Mouse (Mus musculus) liver, postnatal 0 days (tissue): Measurements from ENCODE around the gene Lrp3.

ENCODE experiments used
- CTCF ChIP-seq: sonication (generic); IDR thresholded peaks from 2 replicates; pipeline ENCODE4 v1.5.1; 2016; ENCODE audit warnings: antibody characterized with exemption, low read depth
- EP300 ChIP-seq: IDR thresholded peaks from 2 replicates; pipeline ENCODE4 v1.6.1; 2016; ENCODE audit warnings: antibody characterized with exemption, low read depth, mild to moderate bottlenecking

DNA sequence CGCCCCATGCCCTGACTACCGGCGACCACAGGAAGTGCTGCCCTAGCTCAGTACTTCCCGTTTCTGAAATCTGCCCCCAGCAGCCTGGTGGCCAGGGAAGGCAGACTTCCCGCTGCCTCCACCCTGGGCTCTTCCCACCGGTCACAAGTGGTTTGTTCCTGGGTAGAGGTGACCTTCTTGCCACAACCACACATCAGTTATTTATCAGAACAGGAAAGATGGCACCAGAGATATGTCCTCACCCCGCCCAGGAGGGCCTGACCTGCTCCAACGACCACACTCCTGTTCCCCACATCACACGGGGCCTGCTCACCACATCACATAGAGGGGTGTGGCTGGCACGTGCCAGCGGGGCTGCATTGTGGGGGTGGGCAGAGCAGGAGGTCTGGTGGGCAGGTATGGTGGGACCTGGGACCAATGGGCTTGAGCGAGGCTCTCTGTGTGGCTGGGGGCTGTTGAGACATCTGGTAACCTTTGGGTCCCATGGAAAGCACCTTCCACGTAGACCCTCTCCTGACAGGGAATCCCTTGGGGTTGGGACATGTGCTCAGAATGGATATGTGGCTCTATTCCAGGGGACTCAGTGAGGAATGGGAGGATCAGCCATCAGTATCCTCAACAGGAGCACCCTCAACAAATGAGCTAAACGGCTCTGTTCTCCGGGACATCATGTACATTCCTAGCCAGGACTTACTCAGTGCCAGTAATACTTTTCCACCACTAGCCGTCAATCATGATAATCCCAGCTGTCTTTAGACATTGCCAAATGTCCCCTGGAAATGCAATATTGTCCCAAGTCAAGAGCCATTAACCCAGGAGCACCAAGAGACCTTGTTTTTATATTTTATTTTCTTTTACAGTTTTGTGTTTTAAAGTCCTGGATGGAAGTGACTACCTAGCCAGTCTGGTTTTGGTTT is 58.5 kb downstream of the Lrp3 start:
- TF ChIP-seq CTCF (no peak), EP300 (no peak)
